Mouse (Mus musculus): Measurements from ENCODE around the gene Ephx3. TPM values are rescaled to one million over a fixed set of nuclear protein-coding genes. Genes with fewer than 3 reads are reported as not detected.

Gene Ephx3
- total and polyA plus RNA-seq, 3 experiments, result 0.08 TPM; not detected in 2

DNA sequence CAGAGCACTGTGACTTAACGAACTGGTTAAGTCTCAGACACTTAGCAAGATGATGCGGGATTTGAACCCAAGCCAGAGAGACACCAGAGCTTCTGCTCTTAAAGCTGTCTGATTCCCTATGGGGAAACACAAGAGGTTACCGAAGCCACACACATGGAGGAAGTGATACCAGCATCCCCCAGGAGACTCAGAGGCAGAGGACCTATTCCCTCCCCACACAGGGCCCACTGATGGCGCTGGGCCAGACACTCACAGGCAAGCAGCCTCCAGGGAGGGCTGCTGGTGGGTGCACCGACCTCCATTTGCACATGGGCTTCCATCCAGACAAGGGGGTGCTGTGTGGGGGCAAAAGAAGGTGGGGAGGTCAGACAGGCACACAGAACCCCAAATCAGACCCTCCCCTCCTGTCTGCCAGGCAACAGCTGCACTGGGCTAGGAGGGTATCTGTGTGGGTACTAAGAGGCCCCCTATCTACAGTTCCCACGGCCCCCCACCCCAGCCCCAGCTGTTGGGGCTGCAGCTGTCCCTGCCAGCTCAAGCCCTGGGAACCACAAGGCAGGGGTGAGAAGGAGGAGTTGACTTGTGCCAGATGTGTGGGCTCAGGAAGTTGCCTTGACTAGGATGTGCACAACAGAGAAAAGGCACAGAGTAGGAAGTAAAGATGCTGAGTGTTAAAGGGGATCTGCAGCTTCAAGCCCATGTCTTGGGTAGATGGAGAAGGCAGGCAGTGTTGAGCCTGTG is 25.3 kb downstream of the Ephx3 start:
- H3K9me3 ChIP-seq (replicated peaks; ENCODE audit: insufficient read depth, low read length), result no peaks in the 10 kb centered on the region
- TF ChIP-seq POLR2A (IDR thresholded peaks at IDR 0.05; ENCODE audit: control insufficient read depth in 1 of 2, insufficient read depth in 1 of 2, low read depth in 1 of 2, low read length in 2 of 2, poor library complexity in 1 of 2) (no peak), HCFC1 (IDR thresholded peaks at IDR 0.05; ENCODE audit: low read depth, low read length) (no peak), EP300 (IDR thresholded peaks at IDR 0.05; ENCODE audit: low read depth in 1 of 2, low read length in 2 of 2) (no peak), RAD21 (IDR thresholded peaks at IDR 0.05; ENCODE audit: low read depth, low read length) (no peak), E2F4 (IDR thresholded peaks at IDR 0.05; ENCODE audit: borderline replicate concordance, low read depth, low read length) (no peak), USF1 (IDR thresholded peaks at IDR 0.05; ENCODE audit: low read depth, low read length) (no peak), CTCF (IDR thresholded peaks at IDR 0.05 in 2 of 3, conservative IDR thresholded peaks at IDR 0.05 in 1 of 3; ENCODE audit: control insufficient read depth in 1 of 3, insufficient read depth in 1 of 3, low read depth in 2 of 3, low read length in 3 of 3, poor library complexity in 1 of 3, severe bottlenecking in 1 of 3) (no peak), ELF1 (IDR thresholded peaks at IDR 0.05; ENCODE audit: low read depth, low read length) (0 out of 2 replicates have a peak, but pooled peaks have one; percentile 11), UBTF (IDR thresholded peaks at IDR 0.05; ENCODE audit: borderline replicate concordance, insufficient read depth, low read depth, low read length) (no peak), ETS1 (IDR thresholded peaks at IDR 0.05; ENCODE audit: low read depth, low read length) (peak; percentile 62; the same call in 1 of the 2 replicates)
- peaks cover 8 to 36% of the 10 kb centered on the region in 2 experiments for H3K4me1 ChIP-seq (ENCODE audit: control insufficient read depth in 1 of 2, insufficient read depth in 2 of 2, low read length in 2 of 2)
- DNase-seq (ENCODE audit: low read depth, low spot score), result peak; percentile 77
- no peak overlapping the region for H3K4me3 ChIP-seq (ENCODE audit: control insufficient read depth in 1 of 2, insufficient read depth in 1 of 2, low read depth in 2 of 2, low read length in 2 of 2)
- no peaks in the 10 kb centered on the region for H3K27me3 ChIP-seq (ENCODE audit: control insufficient read depth in 1 of 2, insufficient read depth in 2 of 2, low read length in 2 of 2)
- H3K27ac ChIP-seq (ENCODE audit: control insufficient read depth, low read depth, low read length), result no peak overlapping the region
- H3K79me2 ChIP-seq (ENCODE audit: control insufficient read depth, insufficient read depth, low read length, poor library complexity), result no peaks in the 10 kb centered on the region
- no peak overlapping the region for H3K9ac ChIP-seq (ENCODE audit: control insufficient read depth, low read depth, low read length, poor library complexity, severe bottlenecking)
- peaks cover 0 to 22% of the 10 kb centered on the region in 2 experiments; a peak in 2 of 4 replicates for H3K36me3 ChIP-seq (ENCODE audit: control insufficient read depth in 1 of 2, insufficient read depth in 2 of 2, low read length in 2 of 2)

DNA sequence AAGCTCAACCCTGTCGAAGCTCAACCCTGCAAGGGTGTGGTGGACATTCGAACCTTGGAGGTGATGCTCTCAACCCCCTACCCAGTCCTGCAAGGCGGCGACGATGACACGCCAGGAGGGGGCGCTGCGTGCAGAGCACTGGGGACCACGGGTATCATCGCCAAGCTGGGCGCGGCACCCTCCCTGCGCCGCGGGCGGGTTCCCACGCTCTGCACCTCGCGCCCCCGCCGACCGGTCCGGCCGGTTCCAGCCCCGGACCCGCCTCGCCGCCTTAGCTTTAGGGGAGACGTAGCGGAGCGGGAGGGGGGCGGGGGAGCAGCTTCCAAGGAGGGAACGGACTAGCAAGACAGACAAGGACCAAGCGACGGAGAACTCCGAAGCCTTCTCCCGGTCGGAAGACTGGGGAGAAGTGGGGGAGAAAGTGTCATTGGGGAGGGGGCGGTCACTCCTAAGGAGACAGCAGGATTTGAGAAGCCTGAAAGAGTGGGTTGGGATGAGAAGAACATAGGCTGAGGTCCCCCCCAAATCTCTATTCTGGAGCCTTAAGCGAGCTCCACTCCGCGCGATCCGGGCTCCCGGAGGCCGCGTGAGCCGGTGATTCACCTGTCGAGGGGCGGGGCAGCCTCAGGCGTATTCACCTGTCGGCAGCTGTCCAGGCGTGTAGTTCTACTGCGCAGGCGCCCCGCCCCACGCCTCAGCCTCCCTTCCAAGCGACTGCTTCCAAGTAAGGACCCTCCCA is 27.1 kb downstream of the Ephx3 start:
- Histone ChIP-seq H3K27me3 (ENCODE audit: control insufficient read depth in 1 of 2, insufficient read depth in 2 of 2, low read length in 2 of 2) (no peaks in the 10 kb centered on the region), H3K79me2 (ENCODE audit: control insufficient read depth, insufficient read depth, low read length, poor library complexity) (no peaks in the 10 kb centered on the region), H3K4me1 (ENCODE audit: control insufficient read depth in 1 of 2, insufficient read depth in 2 of 2, low read length in 2 of 2) (peaks cover 8 to 40% of the 10 kb centered on the region in 2 experiments), H3K27ac (ENCODE audit: control insufficient read depth, low read depth, low read length) (no peak overlapping the region), H3K9me3 (replicated peaks; ENCODE audit: insufficient read depth, low read length) (no peaks in the 10 kb centered on the region), H3K9ac (ENCODE audit: control insufficient read depth, low read depth, low read length, poor library complexity, severe bottlenecking) (no peak overlapping the region), H3K4me3 (ENCODE audit: control insufficient read depth in 1 of 2, insufficient read depth in 1 of 2, low read depth in 2 of 2, low read length in 2 of 2) (no peak overlapping the region), H3K36me3 (ENCODE audit: control insufficient read depth in 1 of 2, insufficient read depth in 2 of 2, low read length in 2 of 2) (peaks cover 0 to 21% of the 10 kb centered on the region in 2 experiments; a peak in 2 of 4 replicates)
- 0 out of 2 replicates have a peak, but pooled peaks have one; percentile 7 for TF ChIP-seq SMC3 (IDR thresholded peaks at IDR 0.05; ENCODE audit: low read depth, low read length)
- no peak for TF ChIP-seq MAX (IDR thresholded peaks at IDR 0.05; ENCODE audit: low read length)
- TF ChIP-seq E2F4 (IDR thresholded peaks at IDR 0.05; ENCODE audit: borderline replicate concordance, low read depth, low read length), result no peak
- no peak for TF ChIP-seq ETS1 (IDR thresholded peaks at IDR 0.05; ENCODE audit: low read depth, low read length)
- TF ChIP-seq KAT2A (conservative IDR thresholded peaks at IDR 0.05; ENCODE audit: low read depth, low read length), result no peak
- no peak for TF ChIP-seq SIN3A (IDR thresholded peaks at IDR 0.05; ENCODE audit: low read length)
- no peak for TF ChIP-seq TCF12 (IDR thresholded peaks at IDR 0.05; ENCODE audit: low read depth, low read length)
- TF ChIP-seq NRF1 (IDR thresholded peaks at IDR 0.05; ENCODE audit: insufficient read depth, low read depth, low read length, poor library complexity, severe bottlenecking), result no peak
- TF ChIP-seq CTCF (IDR thresholded peaks at IDR 0.05 in 2 of 3, conservative IDR thresholded peaks at IDR 0.05 in 1 of 3; ENCODE audit: control insufficient read depth in 1 of 3, insufficient read depth in 1 of 3, low read depth in 2 of 3, low read length in 3 of 3, poor library complexity in 1 of 3, severe bottlenecking in 1 of 3), result peak; percentile 22 to 61 (median 33); a peak in 5 of 6 replicates
- TF ChIP-seq MYB (IDR thresholded peaks at IDR 0.05; ENCODE audit: low read depth, low read length), result no peak
- no peak for DNase-seq (ENCODE audit: low read depth, low spot score)

Measured in MEL (cell line).